6 mouse cellular contexts compared by ENCODE assay signal in the genomic region with DNA sequence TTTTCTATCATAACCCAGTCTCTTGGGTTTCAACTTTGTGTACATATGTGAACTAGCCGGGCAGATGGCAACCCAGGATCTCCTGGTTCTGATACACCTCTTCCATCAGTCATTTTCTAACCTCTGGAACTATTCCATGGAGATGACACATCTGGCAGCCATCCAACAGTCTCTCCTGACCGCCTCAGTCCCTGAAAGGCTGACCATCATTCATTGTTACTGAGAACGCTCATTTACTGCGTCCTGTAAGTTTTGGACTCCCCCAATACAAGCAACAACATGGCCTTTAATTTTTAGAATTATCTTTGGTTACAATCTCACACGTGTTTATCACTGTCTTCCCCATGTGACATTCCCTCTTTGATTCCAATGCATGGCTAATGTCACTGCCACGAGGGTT.
"Had no signal": no experiment of that assay in that cellular context is flagged by ENCODE, and none has a peak within 500 bp of the region (broad histone marks: within the 10 kb centered on the region; RNA-seq: fewer than 3 reads in every experiment).

No protein-coding gene starts in this region.

- DNase-seq: kidney, postnatal 10 days; lung, embryonic 14.5 days; lung, postnatal 4 days; midbrain, embryonic 14.5 days; thymus, adult 2 months; thymus, postnatal 25 days had no signal
